Mouse (Mus musculus): ENCODE measurements at regions not wholly inside any gene's neighbourhood (a gene's known extent, or its start where the extent isn't known, plus 50 kb on each side); places are given as distances from the start of the nearest gene placed in this dataset.

GRCm38 (mm10) chr12:114615179-114615578, 1071.5 kb downstream of the Adam6a start:
- no peak for TF ChIP-seq CTCF (IDR thresholded peaks at IDR 0.05; ENCODE audit: control insufficient read depth, insufficient read depth, insufficient replicate concordance, low read depth, low read length)
- no peak for TF ChIP-seq POLR2A (IDR thresholded peaks at IDR 0.05; ENCODE audit: control insufficient read depth, low read depth, low read length)

Measured in testis, adult 2 months (tissue).